Mouse (Mus musculus) embryonic facial prominence, embryonic 11.5 days (tissue): ENCODE measurements around the gene Pet100. TPM values are rescaled to one million over a fixed set of nuclear protein-coding genes. Genes with fewer than 3 reads are reported as not detected.

Experiments used
- ATAC-seq: fragments of 200-750 bp; cut with Nextera tagmentation; replicated peaks from 2 replicates; pipeline ENCODE4 v1.8.0; 2017; ENCODE audit warnings: low read depth; ENCODE audit not compliant: insufficient number of reproducible peaks, low FRiP score, low TSS enrichment
- DNase-seq: peaks from one replicate; pipeline ENCODE4 v3.0.0-alpha.2; 2015; ENCODE audit warnings: low spot score
- H3K27ac ChIP-seq: fragments of 300-500 bp; sonication (generic); replicated peaks from 2 replicates; pipeline ENCODE4 v1.5.1; 2014; ENCODE audit warnings: mild to moderate bottlenecking, low read depth, low read length, control low read depth
- H3K27me3 ChIP-seq: fragments of 300-500 bp; sonication (generic); 2 replicates; pipeline ENCODE4 v1.6.1; 2014; ENCODE audit warnings: mild to moderate bottlenecking, low read length, moderate library complexity, mixed read lengths; ENCODE audit not compliant: control insufficient read depth, insufficient read depth
- H3K36me3 ChIP-seq: fragments of 300-500 bp; sonication (generic); replicated peaks from 2 replicates; pipeline ENCODE4 v1.6.1; 2014; ENCODE audit warnings: low read depth, mild to moderate bottlenecking, low read length, moderate library complexity, mixed read lengths; ENCODE audit not compliant: control insufficient read depth, insufficient read depth
- H3K4me1 ChIP-seq: fragments of 300-500 bp; sonication (generic); 2 replicates; pipeline ENCODE4 v1.6.1; 2014; ENCODE audit warnings: low read length, mixed read lengths; ENCODE audit not compliant: control insufficient read depth, insufficient read depth
- H3K4me2 ChIP-seq: fragments of 300-500 bp; sonication (generic); 2 replicates; pipeline ENCODE4 v1.6.1; 2014; ENCODE audit warnings: low read depth, mild to moderate bottlenecking, control low read depth, low read length, moderate library complexity
- H3K4me3 ChIP-seq: fragments of 300-500 bp; sonication (generic); 2 replicates; pipeline ENCODE4 v1.5.1; 2014; ENCODE audit warnings: low read depth, low read length, control low read depth
- H3K9ac ChIP-seq: fragments of 300-500 bp; sonication (generic); replicated peaks from 2 replicates; pipeline ENCODE4 v1.6.1; 2014; ENCODE audit warnings: mild to moderate bottlenecking, control low read depth, low read length
- H3K9me3 ChIP-seq: fragments of 300-500 bp; sonication (generic); replicated peaks from 2 replicates; pipeline ENCODE4 v1.6.1; 2016; ENCODE audit warnings: mild to moderate bottlenecking, low read length, inconsistent platforms, mixed read lengths; ENCODE audit not compliant: control insufficient read depth
- WGBS: fragments of 180-500 bp; shearing (Covaris S2); extraction: QIAGEN DNeasy Blood & Tissue Kit; methylation state at CpG from one replicate; pipeline ENCODE4 v1.1.7; 2014; 5-methylcytosine and 5-hydroxymethylcytosine counted together
- polyA plus RNA-seq: library from polyadenylated mRNA; unstranded; fragments of >200 nt; fragmentation: Nextera tagmentation; extraction: Ambion mirVana; gene quantifications from 2 replicates; pipeline ENCODE4 v1.2.1, GENCODE M21; 2014

Gene Pet100
- polyA plus RNA-seq, 1 experiment from 2014 or later, result 73.5 TPM

DNA sequence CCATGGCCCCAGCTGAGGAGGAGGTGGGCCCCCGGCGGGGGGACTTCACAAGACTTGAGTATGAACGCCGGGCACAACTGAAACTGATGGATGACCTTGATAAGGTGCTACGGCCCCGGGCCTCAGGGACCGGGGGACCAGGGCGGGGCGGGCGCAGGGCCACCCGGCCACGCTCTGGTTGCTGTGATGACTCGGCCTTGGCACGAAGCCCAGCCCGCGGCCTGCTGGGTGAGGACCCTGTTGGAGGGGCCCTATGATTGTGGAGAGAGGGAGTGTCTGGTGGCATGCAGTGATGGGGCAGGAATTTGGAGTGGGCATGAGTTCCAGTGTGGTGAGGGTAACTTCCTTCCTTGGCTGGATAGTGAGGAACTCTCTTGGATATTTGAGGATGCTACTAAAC is 14.8 kb upstream of the Pet100 start:
- Histone ChIP-seq H3K4me3 (no peak overlapping the region), H3K4me2 (no peak overlapping the region), H3K27me3 (no peaks in the 10 kb centered on the region), H3K4me1 (no peaks in the 10 kb centered on the region), H3K27ac (no peak overlapping the region), H3K36me3 (peaks cover 5% of the 10 kb centered on the region), H3K9me3 (no peaks in the 10 kb centered on the region), H3K9ac (no peak overlapping the region)
- ATAC-seq (no peak), DNase-seq (no peak)
- 95% methylated on average over 16 of the region's 16 CpGs for WGBS

GRCm38 (mm10) chr8:3607822-3608221 is 13.5 kb upstream of the Pet100 start:
- ATAC-seq, result no peak
- no peak overlapping the region for H3K9ac ChIP-seq
- H3K4me2 ChIP-seq, result no peak overlapping the region
- H3K4me3 ChIP-seq, result no peak overlapping the region
- no peak overlapping the region for H3K27ac ChIP-seq
- no peaks in the 10 kb centered on the region for H3K4me1 ChIP-seq
- no peaks in the 10 kb centered on the region for H3K9me3 ChIP-seq
- peaks cover 10% of the 10 kb centered on the region for H3K36me3 ChIP-seq
- WGBS, result 92% methylated on average over 7 of the region's 7 CpGs
- no peaks in the 10 kb centered on the region for H3K27me3 ChIP-seq
- no peak for DNase-seq

- H3K4me2 ChIP-seq, result no peak overlapping the region
- H3K9ac ChIP-seq, result no peak overlapping the region
- H3K27me3 ChIP-seq, result no peaks in the 10 kb centered on the region
- ATAC-seq, result no peak
- H3K27ac ChIP-seq, result no peak overlapping the region
- no peak for DNase-seq
- no peaks in the 10 kb centered on the region for H3K4me1 ChIP-seq
- H3K4me3 ChIP-seq, result no peak overlapping the region
- 85% methylated on average over 12 of the region's 12 CpGs for WGBS
- no peaks in the 10 kb centered on the region for H3K9me3 ChIP-seq
- H3K36me3 ChIP-seq, result peaks cover 18% of the 10 kb centered on the region
Measured at GRCm38 (mm10) chr8:3609046-3609815, 12.1 kb upstream of the Pet100 start.

DNA sequence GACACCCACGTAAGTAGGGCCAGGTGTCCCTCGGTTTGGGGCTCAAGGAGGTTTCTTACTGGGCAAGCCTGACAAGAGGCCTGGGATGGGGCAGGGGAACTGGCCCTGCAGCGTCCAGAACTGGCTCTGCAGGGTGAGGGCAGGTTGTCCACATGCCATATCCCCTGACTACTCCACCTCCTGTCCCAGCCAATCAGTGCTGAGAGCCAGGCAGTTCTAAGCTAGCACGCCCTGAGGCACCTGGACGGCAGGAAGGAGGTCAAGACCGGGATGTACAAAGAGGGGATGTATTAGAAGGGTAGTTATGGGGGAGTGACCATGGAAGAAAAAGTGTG is 11.6 kb upstream of the Pet100 start:
- Histone ChIP-seq H3K4me3 (no peak overlapping the region), H3K9me3 (no peaks in the 10 kb centered on the region), H3K27me3 (no peaks in the 10 kb centered on the region), H3K27ac (no peak overlapping the region), H3K4me1 (no peaks in the 10 kb centered on the region), H3K4me2 (no peak overlapping the region), H3K36me3 (peaks cover 18% of the 10 kb centered on the region), H3K9ac (no peak overlapping the region)
- 60% methylated on average over 6 of the region's 6 CpGs for WGBS
- ATAC-seq, result no peak
- no peak for DNase-seq

GRCm38 (mm10) chr8:3622119-3622518 is 771 bp downstream of the Pet100 start:
- Histone ChIP-seq H3K4me3 (peak overlapping the region; percentile 84), H3K9ac (0 out of 2 replicates have a peak overlapping the region, but pooled peaks have one; percentile 23), H3K9me3 (no peaks in the 10 kb centered on the region), H3K27ac (no peak overlapping the region), H3K36me3 (no peaks in the 10 kb centered on the region), H3K4me2 (no peak overlapping the region; the same call in 1 of the 2 replicates), H3K4me1 (no peaks in the 10 kb centered on the region), H3K27me3 (no peaks in the 10 kb centered on the region)
- DNase-seq (no peak), ATAC-seq (no peak)
- WGBS, result 67% methylated on average over 8 of the region's 8 CpGs

GRCm38 (mm10) chr8:3625445-3625844 is 4.1 kb downstream of the Pet100 start, which contains the start of gene Pcp2:
Gene Pcp2, minus strand, starts transcription at chr8:3625545.
- Histone ChIP-seq H3K4me2 (no peak within 1 kb of the TSS), H3K9me3 (no peaks in the 10 kb centered on the region), H3K4me3 (no peak within 1 kb of the TSS), H3K27me3 (no peaks in the 10 kb centered on the region), H3K9ac (peak within 1 kb of the TSS; percentile 15; the same call in 1 of the 2 replicates), H3K36me3 (no peaks in the 10 kb centered on the region), H3K27ac (no peak within 1 kb of the TSS), H3K4me1 (no peaks in the 10 kb centered on the region)
- DNase-seq (no peak), ATAC-seq (no peak)
- 61% methylated on average over 1 of the region's 1 CpGs for WGBS

GRCm38 (mm10) chr8:3626971-3627370 is 5.6 kb downstream of the Pet100 start:
- H3K27ac ChIP-seq, result no peak overlapping the region
- no peaks in the 10 kb centered on the region for H3K4me1 ChIP-seq
- H3K4me3 ChIP-seq, result no peak overlapping the region
- peaks cover 2% of the 10 kb centered on the region; the same call in 1 of the 2 replicates for H3K27me3 ChIP-seq
- WGBS, result 60% methylated on average over 5 of the region's 5 CpGs
- no peak overlapping the region for H3K9ac ChIP-seq
- no peak overlapping the region for H3K4me2 ChIP-seq
- DNase-seq (no peak), ATAC-seq (no peak)
- no peaks in the 10 kb centered on the region for H3K36me3 ChIP-seq
- H3K9me3 ChIP-seq, result no peaks in the 10 kb centered on the region

GRCm38 (mm10) chr8:3628014-3628413 is 6.7 kb downstream of the Pet100 start:
- no peak overlapping the region for H3K4me3 ChIP-seq
- no peaks in the 10 kb centered on the region for H3K36me3 ChIP-seq
- H3K27ac ChIP-seq, result no peak overlapping the region
- ATAC-seq, result no peak
- 25% methylated on average over 5 of the region's 5 CpGs for WGBS
- H3K27me3 ChIP-seq, result peaks cover 2% of the 10 kb centered on the region; the same call in 1 of the 2 replicates
- H3K9me3 ChIP-seq, result no peaks in the 10 kb centered on the region
- H3K9ac ChIP-seq, result no peak overlapping the region
- no peaks in the 10 kb centered on the region for H3K4me1 ChIP-seq
- no peak overlapping the region for H3K4me2 ChIP-seq
- peak; percentile 49 for DNase-seq
